Mouse (Mus musculus): ENCODE results near the gene Col25a1. TPM values are rescaled to one million over a fixed set of nuclear protein-coding genes. Genes with fewer than 3 reads are reported as not detected.

Gene Col25a1
- polyA plus RNA-seq, 1 experiment from 2014 or later = 0.59 TPM

- H3K4me3 ChIP-seq (ENCODE audit: low read depth, low read length) = no peak overlapping the region
- H3K27ac ChIP-seq (ENCODE audit: low read depth, low read length) = no peak overlapping the region
- H3K36me3 ChIP-seq (ENCODE audit: control insufficient read depth, insufficient read depth) = no peaks in the 10 kb centered on the region
- no peak overlapping the region for H3K4me2 ChIP-seq (replicated peaks; ENCODE audit: low read depth)
- no peaks in the 10 kb centered on the region for H3K27me3 ChIP-seq (replicated peaks; ENCODE audit: control insufficient read depth, insufficient read depth, low read length)
- no peaks in the 10 kb centered on the region for H3K9me3 ChIP-seq (ENCODE audit: control insufficient read depth)
- TF ChIP-seq CTCF (IDR thresholded peaks at IDR 0.05; ENCODE audit: low read depth) = no peak
- no peak overlapping the region for H3K9ac ChIP-seq (ENCODE audit: low read depth, low read length)
- H3K4me1 ChIP-seq (replicated peaks; ENCODE audit: control insufficient read depth, insufficient read depth, low read length) = no peaks in the 10 kb centered on the region
- no peak for ATAC-seq
- WGBS = 85% methylated on average over 9 of the region's 9 CpGs
Measured at GRCm38 (mm10) chr3:130304827-130305226, 173.5 kb downstream of the Col25a1 start.

- Histone ChIP-seq H3K27ac (ENCODE audit: low read depth, low read length) (no peak overlapping the region), H3K27me3 (replicated peaks; ENCODE audit: control insufficient read depth, insufficient read depth, low read length) (no peaks in the 10 kb centered on the region), H3K4me2 (replicated peaks; ENCODE audit: low read depth) (no peak overlapping the region), H3K4me1 (replicated peaks; ENCODE audit: control insufficient read depth, insufficient read depth, low read length) (no peaks in the 10 kb centered on the region), H3K36me3 (ENCODE audit: control insufficient read depth, insufficient read depth) (no peaks in the 10 kb centered on the region), H3K4me3 (ENCODE audit: low read depth, low read length) (no peak overlapping the region), H3K9ac (ENCODE audit: low read depth, low read length) (no peak overlapping the region), H3K9me3 (ENCODE audit: control insufficient read depth) (no peaks in the 10 kb centered on the region)
- WGBS = 79% methylated on average over 9 of the region's 9 CpGs
- no peak for ATAC-seq
- TF ChIP-seq CTCF (IDR thresholded peaks at IDR 0.05; ENCODE audit: low read depth) = no peak
Measured at GRCm38 (mm10) chr3:130305686-130306085, 174.4 kb downstream of the Col25a1 start.

DNA sequence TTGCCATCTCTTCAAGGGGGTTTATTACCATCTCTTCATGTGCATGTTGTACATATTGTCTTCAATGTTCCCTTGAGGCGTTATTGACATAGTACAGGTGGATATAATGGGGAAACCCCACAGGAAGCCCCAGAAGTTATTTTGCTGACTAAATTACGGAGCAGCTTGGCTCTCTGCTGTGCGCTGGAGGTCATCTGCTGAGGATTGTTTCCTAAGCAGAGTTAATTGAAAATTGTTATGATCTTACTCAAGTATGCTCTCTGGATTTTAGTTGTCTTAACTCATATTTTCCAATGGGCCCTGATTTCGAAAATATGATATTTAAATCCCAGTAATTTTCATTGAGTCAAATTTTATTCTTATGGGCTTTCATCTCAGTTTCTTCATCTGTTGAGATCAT is 178.0 kb downstream of the Col25a1 start:
- no peaks in the 10 kb centered on the region for H3K9me3 ChIP-seq (ENCODE audit: control insufficient read depth)
- no peak overlapping the region for H3K4me2 ChIP-seq (replicated peaks; ENCODE audit: low read depth)
- H3K27ac ChIP-seq (ENCODE audit: low read depth, low read length) = no peak overlapping the region
- ATAC-seq = no peak
- H3K4me3 ChIP-seq (ENCODE audit: low read depth, low read length) = no peak overlapping the region
- no peaks in the 10 kb centered on the region for H3K4me1 ChIP-seq (replicated peaks; ENCODE audit: control insufficient read depth, insufficient read depth, low read length)
- TF ChIP-seq CTCF (IDR thresholded peaks at IDR 0.05; ENCODE audit: low read depth) = no peak
- WGBS = 83% methylated on average over 4 of the region's 4 CpGs
- no peak overlapping the region for H3K9ac ChIP-seq (ENCODE audit: low read depth, low read length)
- no peaks in the 10 kb centered on the region for H3K27me3 ChIP-seq (replicated peaks; ENCODE audit: control insufficient read depth, insufficient read depth, low read length)
- H3K36me3 ChIP-seq (ENCODE audit: control insufficient read depth, insufficient read depth) = no peaks in the 10 kb centered on the region

- Histone ChIP-seq H3K27me3 (replicated peaks; ENCODE audit: control insufficient read depth, insufficient read depth, low read length) (no peaks in the 10 kb centered on the region), H3K9me3 (ENCODE audit: control insufficient read depth) (no peaks in the 10 kb centered on the region), H3K27ac (ENCODE audit: low read depth, low read length) (no peak overlapping the region), H3K4me1 (replicated peaks; ENCODE audit: control insufficient read depth, insufficient read depth, low read length) (no peaks in the 10 kb centered on the region), H3K4me2 (replicated peaks; ENCODE audit: low read depth) (no peak overlapping the region), H3K9ac (ENCODE audit: low read depth, low read length) (no peak overlapping the region), H3K36me3 (ENCODE audit: control insufficient read depth, insufficient read depth) (no peaks in the 10 kb centered on the region), H3K4me3 (ENCODE audit: low read depth, low read length) (no peak overlapping the region)
- no peak for ATAC-seq
- no peak for TF ChIP-seq CTCF (IDR thresholded peaks at IDR 0.05; ENCODE audit: low read depth)
- WGBS = 70% methylated on average over 14 of the region's 14 CpGs
Measured at GRCm38 (mm10) chr3:130310694-130311305, 179.5 kb downstream of the Col25a1 start.

DNA sequence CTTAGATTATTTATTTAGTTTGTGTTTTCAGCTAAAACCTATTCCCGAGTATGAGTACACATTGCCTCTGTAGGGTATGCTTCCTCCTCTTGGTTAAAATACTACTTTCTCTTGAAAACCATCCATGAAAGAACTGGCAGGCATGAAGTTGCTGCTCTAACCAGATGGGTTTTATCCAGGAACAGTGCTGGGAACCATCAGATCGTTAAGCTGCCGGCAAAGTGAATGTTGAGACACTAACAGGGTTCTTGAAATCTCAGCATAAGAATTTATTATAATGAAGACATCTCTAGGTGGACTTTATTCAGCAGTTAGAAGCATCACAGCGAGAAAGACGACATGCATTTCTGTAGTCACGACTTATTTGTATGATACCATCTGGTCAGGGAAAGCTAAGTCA is 181.9 kb downstream of the Col25a1 start:
- Histone ChIP-seq H3K4me3 (ENCODE audit: low read depth, low read length) (no peak overlapping the region), H3K9ac (ENCODE audit: low read depth, low read length) (no peak overlapping the region), H3K36me3 (ENCODE audit: control insufficient read depth, insufficient read depth) (no peaks in the 10 kb centered on the region), H3K4me1 (replicated peaks; ENCODE audit: control insufficient read depth, insufficient read depth, low read length) (no peaks in the 10 kb centered on the region), H3K9me3 (ENCODE audit: control insufficient read depth) (no peaks in the 10 kb centered on the region), H3K27me3 (replicated peaks; ENCODE audit: control insufficient read depth, insufficient read depth, low read length) (no peaks in the 10 kb centered on the region), H3K27ac (ENCODE audit: low read depth, low read length) (no peak overlapping the region), H3K4me2 (replicated peaks; ENCODE audit: low read depth) (no peak overlapping the region)
- no peak for TF ChIP-seq CTCF (IDR thresholded peaks at IDR 0.05; ENCODE audit: low read depth)
- no peak for ATAC-seq
- 70% methylated on average over 6 of the region's 6 CpGs for WGBS

GRCm38 (mm10) chr3:130327039-130328015 is 196.0 kb downstream of the Col25a1 start:
- Histone ChIP-seq H3K9ac (ENCODE audit: low read depth, low read length) (no peak overlapping the region), H3K9me3 (ENCODE audit: control insufficient read depth) (no peaks in the 10 kb centered on the region), H3K4me3 (ENCODE audit: low read depth, low read length) (no peak overlapping the region), H3K27me3 (replicated peaks; ENCODE audit: control insufficient read depth, insufficient read depth, low read length) (no peaks in the 10 kb centered on the region), H3K4me2 (replicated peaks; ENCODE audit: low read depth) (no peak overlapping the region), H3K27ac (ENCODE audit: low read depth, low read length) (no peak overlapping the region), H3K36me3 (ENCODE audit: control insufficient read depth, insufficient read depth) (no peaks in the 10 kb centered on the region), H3K4me1 (replicated peaks; ENCODE audit: control insufficient read depth, insufficient read depth, low read length) (no peaks in the 10 kb centered on the region)
- no peak for ATAC-seq
- no peak for TF ChIP-seq CTCF (IDR thresholded peaks at IDR 0.05; ENCODE audit: low read depth)
- WGBS = 73% methylated on average over 13 of the region's 13 CpGs

Measured in intestine, postnatal 0 days (tissue).